8 mouse cellular contexts compared by ENCODE assay signal in the genomic region with DNA sequence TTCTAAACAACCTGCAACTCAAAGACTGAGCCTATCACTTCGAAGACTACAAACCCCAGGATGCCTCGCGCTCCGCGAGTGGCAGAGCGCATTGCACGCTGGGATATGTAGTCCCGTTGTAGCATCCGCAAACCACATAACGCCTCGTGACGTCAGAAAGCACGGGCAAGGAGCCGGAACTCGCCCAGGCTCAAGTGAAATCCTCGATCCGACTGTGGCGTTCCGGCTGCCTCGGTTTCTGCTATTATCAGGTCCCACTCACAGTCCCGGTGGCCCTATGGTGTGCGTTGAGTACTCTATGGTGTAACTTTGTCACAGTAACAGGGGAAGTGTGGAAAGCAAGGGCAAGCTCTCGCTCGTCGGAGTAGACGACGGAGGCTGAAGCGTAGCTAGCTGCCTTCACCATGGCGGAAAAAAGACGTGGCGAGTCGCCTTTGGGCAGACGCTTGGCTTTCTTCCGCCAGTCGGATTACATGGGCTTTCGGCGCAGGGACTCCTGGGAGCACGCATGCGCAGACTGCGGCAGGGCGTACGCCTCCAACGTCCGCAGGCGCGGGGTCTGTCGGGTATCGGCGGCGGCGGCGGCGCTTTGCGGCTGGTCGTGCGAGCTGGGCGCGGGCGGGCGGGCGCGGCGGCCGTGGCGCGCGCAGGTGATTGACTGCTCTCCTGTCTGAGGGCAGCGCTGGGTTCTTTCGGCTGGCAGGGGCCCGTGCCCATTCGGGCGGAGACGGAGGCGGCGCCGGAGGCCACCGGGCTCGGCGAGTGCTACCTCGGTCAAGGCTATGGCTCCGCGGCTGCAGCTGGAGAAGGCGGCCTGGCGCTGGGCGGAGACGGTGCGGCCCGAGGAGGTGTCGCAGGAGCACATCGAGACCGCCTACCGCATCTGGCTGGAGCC. TPM values are rescaled to one million over a fixed set of nuclear protein-coding genes. Genes with fewer than 3 reads are reported as not detected.
A peak's percentile ranks its signal among the peaks of the same experiment; 100 is the strongest.
DNase-seq lines count a peak whose midpoint lies in the region; ATAC-seq lines count a peak whose summit lies in the region.

A gene (plus strand): TSS at position 155 of the 895 bp plus-strand sequence.

- WGBS in lung, embryonic 16.5 days: under 1% methylated on average over 91 of the region's 92 CpGs

- H3K27me3 ChIP-seq in lung, embryonic 16.5 days (ENCODE audit: control insufficient read depth, insufficient read depth, low read depth, low read length): no peaks in the 10 kb centered on the region

- peak within 1 kb of the TSS; percentile 99 for H3K4me3 ChIP-seq in lung, embryonic 16.5 days (ENCODE audit: low read length)

- peaks cover 14% of the 10 kb centered on the region for H3K4me1 ChIP-seq in lung, embryonic 16.5 days (replicated peaks; ENCODE audit: control insufficient read depth, insufficient read depth, low read length)

- H3K36me3 ChIP-seq in lung, embryonic 16.5 days (ENCODE audit: control insufficient read depth, insufficient read depth, low read length): no peaks in the 10 kb centered on the region

- H3K27ac ChIP-seq in lung, embryonic 16.5 days (ENCODE audit: low read length): peak within 1 kb of the TSS; percentile 100

- ATAC-seq in hematopoietic stem cell, adult 5-6 weeks (replicated peaks in 1 of 2; ENCODE audit: insufficient read depth in 1 of 2, low FRiP score in 2 of 2, low TSS enrichment in 1 of 2, low read depth in 1 of 2, poor library complexity in 2 of 2, severe bottlenecking in 2 of 2): peak; percentile 95 to 97
- ATAC-seq in lung, embryonic 16.5 days (ENCODE audit: low read depth): peak; percentile 97

- peak; percentile 93 for DNase-seq in MEL-GATA-1-ER (ENCODE audit: extremely low read depth, low read depth)
- peak; percentile 98 for DNase-seq in cerebellum, adult 8-10 months
- peak; percentile 99 for DNase-seq in forelimb bud, embryonic 11.5 days (ENCODE audit: low read depth, low spot score)
- peak; percentile 98 for DNase-seq in layer of hippocampus, adult 9-10 months (ENCODE audit: low spot score)
- DNase-seq in ovary, postnatal 10 days (ENCODE audit: low spot score): peak; percentile 98
- peak; percentile 99 for DNase-seq in thymus, postnatal 10 days (ENCODE audit: low spot score in 2 of 2)

- peak within 1 kb of the TSS; percentile 93 for H3K4me2 ChIP-seq in lung, embryonic 16.5 days (ENCODE audit: low read depth, low read length)

- peak within 1 kb of the TSS; percentile 94 for H3K9ac ChIP-seq in lung, embryonic 16.5 days (ENCODE audit: low read length)

- no peaks in the 10 kb centered on the region for H3K9me3 ChIP-seq in lung, embryonic 16.5 days (ENCODE audit: control insufficient read depth, low read length)

RNA-seq across cellular contexts. Expression of the gene that starts here (rescaled TPM):
- total RNA-seq in hematopoietic stem cell, adult 5-6 weeks (2017): 140 and 171 TPM in 2 replicates
- 54.3 and 57.8 TPM in 2 replicates for polyA plus RNA-seq in lung, embryonic 16.5 days (2015; fragmentation: Nextera tagmentation; extraction: Ambion mirVana)

Comparison
In these comparisons a context has a peak if more than half of its experiments do, and no peak if none do; other contexts are left out.
1. Peak in every context shown above with its lines: DNase-seq, ATAC-seq, H3K4me3 ChIP-seq and H3K27ac ChIP-seq.